Mouse (Mus musculus) hindbrain, embryonic 12.5 days (tissue): ENCODE measurements at regions not wholly inside any gene's neighbourhood (a gene's known extent, or its start where the extent isn't known, plus 50 kb on each side); places are given as distances from the start of the nearest gene placed in this dataset.

Experiments used
- ATAC-seq: fragments of 200-750 bp; cut with Nextera tagmentation; 2 replicates; pipeline ENCODE4 v1.8.0; 2017; ENCODE audit warnings: moderate TSS enrichment; ENCODE audit not compliant: low FRiP score
- H3K27ac ChIP-seq: fragments of 300-500 bp; sonication (generic); 2 replicates; pipeline ENCODE4 v1.5.1; 2016; ENCODE audit warnings: mild to moderate bottlenecking
- H3K27me3 ChIP-seq: fragments of 300-500 bp; sonication (generic); 2 replicates; pipeline ENCODE4 v1.6.1; 2016; ENCODE audit warnings: mild to moderate bottlenecking
- H3K36me3 ChIP-seq: fragments of 300-500 bp; sonication (generic); 2 replicates; pipeline ENCODE4 v1.6.1; 2016; ENCODE audit warnings: mild to moderate bottlenecking
- H3K4me1 ChIP-seq: fragments of 300-500 bp; sonication (generic); 2 replicates; pipeline ENCODE4 v1.6.1; 2016
- H3K4me2 ChIP-seq: fragments of 300-500 bp; sonication (generic); replicated peaks from 2 replicates; pipeline ENCODE4 v1.6.1; 2016; ENCODE audit warnings: mild to moderate bottlenecking
- H3K4me3 ChIP-seq: fragments of 300-500 bp; sonication (generic); 2 replicates; pipeline ENCODE4 v1.5.1; 2016; ENCODE audit warnings: mild to moderate bottlenecking
- H3K9ac ChIP-seq: fragments of 300-500 bp; sonication (generic); 2 replicates; pipeline ENCODE4 v1.6.1; 2016; ENCODE audit warnings: mild to moderate bottlenecking, moderate library complexity
- H3K9me3 ChIP-seq: fragments of 300-500 bp; sonication (generic); replicated peaks from 2 replicates; pipeline ENCODE4 v1.6.1; 2016; ENCODE audit warnings: mild to moderate bottlenecking
- WGBS: fragments of 180-500 bp; shearing (Covaris S2); methylation state at CpG from one replicate; pipeline ENCODE4 v1.1.7; 2016; 5-methylcytosine and 5-hydroxymethylcytosine counted together

DNA sequence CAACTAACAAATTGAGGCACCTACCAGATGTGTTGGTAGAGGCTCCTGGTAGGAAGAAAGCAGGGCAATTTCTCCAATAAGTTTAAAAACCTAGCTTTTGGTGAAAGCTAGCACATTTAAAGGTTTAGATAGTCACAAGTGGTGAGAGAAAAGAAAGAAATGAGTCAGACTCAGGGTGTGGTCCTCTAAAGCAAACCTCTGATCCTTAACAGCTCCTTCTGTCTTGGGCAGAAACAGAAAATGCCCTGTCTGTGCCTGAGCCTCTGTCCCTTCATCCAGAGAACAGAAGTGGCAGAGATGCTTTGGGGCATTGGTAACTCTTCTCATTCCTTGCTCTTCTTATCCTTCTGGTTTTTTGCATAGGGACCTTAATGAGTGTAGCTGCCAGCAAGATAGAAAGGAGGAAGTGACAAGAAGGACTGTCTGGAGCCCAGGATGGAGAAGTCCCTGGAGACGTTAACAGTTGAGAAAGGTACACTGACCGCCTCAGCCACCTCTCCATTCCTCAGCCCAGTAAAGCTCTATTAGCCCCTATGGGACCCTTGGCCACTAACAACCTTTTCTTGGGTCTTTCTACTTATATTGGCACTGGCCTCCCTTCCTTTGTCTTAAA is 570.8 kb downstream of the Adgrl2 start:
- no peak for ATAC-seq
- Histone ChIP-seq H3K9me3 (no peaks in the 10 kb centered on the region), H3K36me3 (no peaks in the 10 kb centered on the region), H3K4me2 (no peak overlapping the region), H3K4me3 (no peak overlapping the region), H3K27ac (no peak overlapping the region), H3K4me1 (0 out of 2 replicates have a peak, but pooled peaks cover 6% of the 10 kb centered on the region), H3K9ac (no peak overlapping the region), H3K27me3 (no peaks in the 10 kb centered on the region)
- 78% methylated on average over 2 of the region's 2 CpGs for WGBS

DNA sequence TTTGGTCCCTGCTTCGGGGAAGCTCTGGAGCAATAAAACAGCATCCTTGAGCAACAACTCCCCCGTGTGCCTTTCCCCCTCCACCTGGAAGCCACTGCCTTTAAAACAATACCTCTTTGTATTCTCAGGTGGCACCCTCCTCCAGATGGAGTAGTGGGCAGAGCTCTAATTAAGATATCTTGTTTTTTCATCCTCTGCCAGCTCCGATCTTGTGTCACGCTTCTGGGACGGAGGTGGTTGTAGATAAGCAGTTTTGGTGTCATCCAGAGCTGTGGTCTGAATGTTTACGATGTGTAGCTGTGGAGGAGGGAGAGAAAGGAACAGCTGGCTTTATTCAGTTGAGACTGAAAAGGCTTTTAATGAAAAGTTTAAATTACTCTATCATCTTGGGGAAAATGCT is 572.3 kb downstream of the Adgrl2 start:
- Histone ChIP-seq H3K4me3 (no peak overlapping the region), H3K4me2 (no peak overlapping the region), H3K27me3 (no peaks in the 10 kb centered on the region), H3K27ac (no peak overlapping the region), H3K9me3 (no peaks in the 10 kb centered on the region), H3K36me3 (no peaks in the 10 kb centered on the region), H3K9ac (no peak overlapping the region), H3K4me1 (0 out of 2 replicates have a peak, but pooled peaks cover 3% of the 10 kb centered on the region)
- no peak for ATAC-seq
- WGBS: 36% methylated on average over 6 of the region's 6 CpGs

DNA sequence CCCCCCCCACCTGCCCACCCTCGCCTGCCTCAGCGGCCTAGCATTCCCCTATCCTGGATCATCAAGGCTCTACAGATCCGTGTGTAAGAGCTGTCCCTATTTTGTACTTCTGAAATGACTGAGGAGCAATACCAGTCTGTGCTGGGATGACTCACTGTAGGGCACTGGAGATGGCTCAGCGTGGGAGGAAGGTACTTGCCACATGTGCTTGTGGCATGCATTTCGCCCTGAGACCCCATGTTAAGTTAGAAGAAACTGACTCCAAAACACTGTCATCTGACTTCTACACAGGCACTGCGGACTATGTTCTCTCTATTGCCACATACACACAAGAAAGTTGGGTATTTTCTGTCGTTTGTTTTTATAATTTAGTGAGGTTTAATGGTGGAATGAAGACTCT is 574.9 kb downstream of the Adgrl2 start:
- Histone ChIP-seq H3K27ac (no peak overlapping the region), H3K9me3 (no peaks in the 10 kb centered on the region), H3K4me3 (no peak overlapping the region), H3K36me3 (no peaks in the 10 kb centered on the region), H3K27me3 (no peaks in the 10 kb centered on the region), H3K9ac (no peak overlapping the region), H3K4me1 (0 out of 2 replicates have a peak, but pooled peaks cover 3% of the 10 kb centered on the region), H3K4me2 (no peak overlapping the region)
- no peak for ATAC-seq
- WGBS: 87% methylated on average over 7 of the region's 7 CpGs

DNA sequence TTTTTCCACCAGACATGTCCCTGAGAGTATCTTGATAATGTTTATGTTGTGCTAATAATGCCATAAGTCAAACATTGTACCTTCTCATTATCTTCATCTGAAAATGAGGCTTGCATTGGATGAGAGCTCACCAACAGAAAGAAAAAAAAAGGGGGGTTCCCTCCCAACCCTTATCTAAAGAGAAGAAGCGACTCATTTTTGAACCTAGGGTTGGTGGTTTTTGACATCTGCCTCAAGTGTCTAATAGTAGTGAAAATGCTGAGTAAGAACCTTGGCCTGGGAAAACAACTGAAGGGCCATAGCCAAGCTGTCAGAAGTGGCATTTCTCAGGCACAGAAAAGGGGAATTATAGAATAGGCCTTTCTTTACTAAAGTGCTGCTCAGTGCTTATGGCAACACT is 577.3 kb downstream of the Adgrl2 start:
- no peak overlapping the region for H3K4me2 ChIP-seq
- no peak for ATAC-seq
- H3K4me1 ChIP-seq: 0 out of 2 replicates have a peak, but pooled peaks cover 1% of the 10 kb centered on the region

DNA sequence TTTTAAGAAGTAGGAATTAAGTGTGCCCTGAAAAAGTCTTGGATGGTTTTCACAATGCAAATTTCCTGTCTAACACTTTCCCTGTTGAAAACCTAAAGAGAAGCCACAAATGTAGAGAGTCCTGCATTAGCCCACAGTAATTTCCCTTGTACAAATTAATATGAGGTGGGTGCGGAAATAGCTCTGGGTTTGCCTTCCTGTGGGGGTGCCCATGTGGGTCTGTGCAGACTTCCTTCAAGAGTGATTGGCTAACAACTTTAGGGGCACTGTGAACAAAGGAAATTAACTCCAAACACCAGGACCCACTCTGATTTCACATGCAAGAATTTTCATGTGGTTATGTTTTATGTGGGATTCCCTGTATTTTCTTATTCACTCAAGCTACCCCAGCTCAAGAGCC is 578.2 kb downstream of the Adgrl2 start:
- ATAC-seq: no peak
- WGBS: 78% methylated on average over 1 of the region's 1 CpGs
- Histone ChIP-seq H3K9ac (no peak overlapping the region), H3K4me2 (no peak overlapping the region), H3K4me3 (no peak overlapping the region), H3K27ac (no peak overlapping the region), H3K36me3 (no peaks in the 10 kb centered on the region), H3K27me3 (no peaks in the 10 kb centered on the region), H3K9me3 (no peaks in the 10 kb centered on the region), H3K4me1 (no peaks in the 10 kb centered on the region)

More for the DNA sequence above, 577.3 kb downstream of the Adgrl2 start:
- Histone ChIP-seq H3K27me3 (no peaks in the 10 kb centered on the region), H3K27ac (no peak overlapping the region), H3K9ac (no peak overlapping the region), H3K4me3 (no peak overlapping the region), H3K36me3 (no peaks in the 10 kb centered on the region), H3K9me3 (no peaks in the 10 kb centered on the region)
- 85% methylated on average over 1 of the region's 1 CpGs for WGBS

DNA sequence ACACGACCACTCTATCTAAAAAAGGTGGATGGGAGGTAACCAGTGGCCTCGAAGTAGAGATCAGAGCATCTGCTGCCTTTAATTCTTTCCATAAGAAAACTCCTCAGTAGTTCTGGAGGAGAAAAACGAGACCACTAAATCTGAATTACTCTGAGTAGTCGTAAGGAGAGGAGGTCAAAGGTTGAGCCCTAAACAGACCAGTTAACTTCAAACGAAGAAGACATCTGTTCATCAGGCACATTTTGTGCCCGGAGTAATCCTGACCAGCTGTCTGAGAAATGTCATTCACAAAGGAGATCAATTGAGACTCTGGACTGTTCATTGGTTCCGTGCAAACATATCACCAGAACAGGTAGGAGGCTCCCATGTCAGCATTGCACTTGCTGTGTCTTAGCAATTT is 592.0 kb downstream of the Adgrl2 start:
- Histone ChIP-seq H3K36me3 (no peaks in the 10 kb centered on the region), H3K27me3 (no peaks in the 10 kb centered on the region), H3K4me2 (no peak overlapping the region), H3K9ac (no peak overlapping the region), H3K9me3 (no peaks in the 10 kb centered on the region), H3K27ac (no peak overlapping the region), H3K4me1 (no peaks in the 10 kb centered on the region), H3K4me3 (no peak overlapping the region)
- WGBS: 43% methylated on average over 7 of the region's 7 CpGs
- no peak for ATAC-seq

DNA sequence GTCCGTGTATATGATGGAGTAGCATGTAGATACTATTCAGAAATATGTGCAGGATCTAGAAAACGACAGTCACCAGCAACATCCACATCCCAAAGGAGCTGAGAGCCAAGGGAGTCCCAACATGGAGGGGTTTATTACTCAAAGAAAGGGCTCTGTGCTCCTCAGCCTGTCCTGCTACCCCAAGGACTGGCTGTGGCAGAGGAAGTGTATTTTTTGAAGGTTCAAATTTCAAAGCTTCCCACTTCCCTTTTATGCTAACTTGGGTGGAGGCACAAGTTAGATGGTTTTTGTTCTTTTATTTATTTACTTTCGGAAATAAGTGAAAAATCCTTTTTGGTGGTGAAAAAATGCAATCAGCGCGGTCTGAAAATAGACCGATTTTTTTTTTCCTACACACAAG is 602.8 kb downstream of the Adgrl2 start:
- H3K4me2 ChIP-seq: no peak overlapping the region
- 78% methylated on average over 6 of the region's 6 CpGs for WGBS
- no peak overlapping the region for H3K4me3 ChIP-seq
- H3K9me3 ChIP-seq: peaks cover 2% of the 10 kb centered on the region; the same call in 1 of the 2 replicates
- no peaks in the 10 kb centered on the region for H3K27me3 ChIP-seq
- no peaks in the 10 kb centered on the region for H3K36me3 ChIP-seq
- no peaks in the 10 kb centered on the region for H3K4me1 ChIP-seq
- no peak for ATAC-seq
- no peak overlapping the region for H3K9ac ChIP-seq
- H3K27ac ChIP-seq: no peak overlapping the region

DNA sequence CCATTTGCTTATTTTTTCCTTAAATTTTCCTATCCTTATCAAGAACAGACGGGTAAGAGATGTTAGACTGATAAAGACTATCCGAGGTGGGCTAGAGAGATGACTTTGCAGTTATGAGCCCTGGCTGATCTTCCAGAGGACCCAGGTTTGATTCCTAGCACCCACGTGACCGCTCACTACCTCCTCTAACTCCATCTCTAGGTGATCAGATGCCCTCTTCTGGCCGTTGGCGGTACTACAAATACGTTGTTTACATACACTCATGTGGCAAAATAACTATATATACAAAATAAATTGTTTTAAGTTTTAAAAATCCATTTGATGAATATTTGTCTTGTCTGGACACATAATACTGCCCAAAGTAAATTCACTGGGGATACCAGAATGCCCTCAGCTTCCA is 604.6 kb downstream of the Adgrl2 start:
- Histone ChIP-seq H3K9me3 (peaks cover 2% of the 10 kb centered on the region; the same call in 1 of the 2 replicates), H3K4me2 (no peak overlapping the region), H3K36me3 (no peaks in the 10 kb centered on the region), H3K27ac (no peak overlapping the region), H3K27me3 (no peaks in the 10 kb centered on the region), H3K9ac (no peak overlapping the region), H3K4me1 (no peaks in the 10 kb centered on the region), H3K4me3 (no peak overlapping the region)
- WGBS: 95% methylated on average over 7 of the region's 7 CpGs
- ATAC-seq: no peak

DNA sequence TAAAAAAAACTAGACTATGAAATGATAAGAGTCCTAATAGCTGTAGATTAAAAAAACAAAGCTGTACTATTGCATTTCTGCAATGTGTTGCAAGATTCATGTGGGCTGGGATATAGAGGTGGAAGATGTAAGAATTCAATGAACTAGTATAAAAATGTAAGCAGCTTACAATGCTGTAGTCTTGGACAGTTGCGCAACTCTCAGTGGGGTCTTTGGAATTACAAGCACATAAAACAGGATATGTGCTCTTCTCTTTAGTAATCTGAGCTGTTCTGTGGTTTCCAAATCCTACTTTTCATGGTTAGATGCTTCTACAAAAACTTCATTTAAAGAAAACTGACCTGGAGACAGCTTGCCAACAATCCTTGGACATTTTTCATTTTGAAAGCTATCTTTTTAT is 609.3 kb downstream of the Adgrl2 start:
- H3K9me3 ChIP-seq: peaks cover 2% of the 10 kb centered on the region; the same call in 1 of the 2 replicates
- H3K36me3 ChIP-seq: no peaks in the 10 kb centered on the region
- H3K27ac ChIP-seq: no peak overlapping the region
- no peak for ATAC-seq
- 90% methylated on average over 1 of the region's 1 CpGs for WGBS
- H3K27me3 ChIP-seq: no peaks in the 10 kb centered on the region
- H3K9ac ChIP-seq: no peak overlapping the region
- H3K4me1 ChIP-seq: no peaks in the 10 kb centered on the region
- H3K4me2 ChIP-seq: no peak overlapping the region
- H3K4me3 ChIP-seq: no peak overlapping the region

DNA sequence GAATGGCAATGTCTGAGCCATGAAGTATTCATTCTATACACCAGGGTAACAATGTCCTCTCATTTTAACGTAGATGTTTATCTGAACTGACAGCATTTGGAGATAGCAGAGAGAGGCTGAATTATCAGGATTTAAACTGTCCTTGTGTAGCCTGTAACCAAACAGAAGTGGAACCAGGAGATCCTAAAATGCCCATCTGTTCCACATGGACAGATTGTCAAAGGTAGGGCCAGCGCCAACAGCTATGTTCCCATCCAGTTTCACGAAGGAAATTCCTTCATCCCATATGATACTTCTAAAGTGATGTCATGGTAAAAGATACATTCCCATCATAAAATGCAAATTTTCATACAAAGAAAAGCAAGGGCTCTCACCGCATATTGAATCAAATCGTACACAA is 627.0 kb downstream of the Adgrl2 start:
- no peak for ATAC-seq
- no peak overlapping the region for H3K4me2 ChIP-seq
- no peak overlapping the region for H3K27ac ChIP-seq
- H3K4me3 ChIP-seq: no peak overlapping the region
- no peak overlapping the region for H3K9ac ChIP-seq
- 87% methylated on average over 5 of the region's 5 CpGs for WGBS
- no peaks in the 10 kb centered on the region for H3K4me1 ChIP-seq
- H3K27me3 ChIP-seq: no peaks in the 10 kb centered on the region
- H3K9me3 ChIP-seq: no peaks in the 10 kb centered on the region
- no peaks in the 10 kb centered on the region for H3K36me3 ChIP-seq

DNA sequence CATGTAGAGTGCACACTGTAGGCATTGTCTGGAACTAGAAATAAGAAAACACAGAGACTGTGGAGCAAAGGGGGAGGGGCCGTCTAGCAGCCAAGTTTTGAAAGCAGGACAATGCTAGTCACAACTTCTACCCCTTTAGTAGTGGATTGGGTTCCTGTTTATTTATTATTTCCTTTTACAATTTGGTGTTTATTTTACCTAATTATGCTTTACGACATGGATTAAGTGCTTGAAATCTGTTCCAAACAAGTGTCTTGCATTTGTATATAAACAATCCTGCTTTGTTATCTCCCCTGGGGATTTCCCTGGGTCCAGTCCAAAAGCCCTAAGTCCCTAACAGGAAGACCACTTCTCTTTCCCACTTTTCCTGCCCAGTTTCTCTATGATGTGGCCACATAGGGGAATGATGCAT is 627.9 kb downstream of the Adgrl2 start:
- Histone ChIP-seq H3K9ac (no peak overlapping the region), H3K4me3 (no peak overlapping the region), H3K4me2 (no peak overlapping the region), H3K4me1 (no peaks in the 10 kb centered on the region), H3K36me3 (no peaks in the 10 kb centered on the region), H3K27me3 (no peaks in the 10 kb centered on the region), H3K27ac (no peak overlapping the region), H3K9me3 (no peaks in the 10 kb centered on the region)
- 65% methylated on average over 2 of the region's 2 CpGs for WGBS
- no peak for ATAC-seq

DNA sequence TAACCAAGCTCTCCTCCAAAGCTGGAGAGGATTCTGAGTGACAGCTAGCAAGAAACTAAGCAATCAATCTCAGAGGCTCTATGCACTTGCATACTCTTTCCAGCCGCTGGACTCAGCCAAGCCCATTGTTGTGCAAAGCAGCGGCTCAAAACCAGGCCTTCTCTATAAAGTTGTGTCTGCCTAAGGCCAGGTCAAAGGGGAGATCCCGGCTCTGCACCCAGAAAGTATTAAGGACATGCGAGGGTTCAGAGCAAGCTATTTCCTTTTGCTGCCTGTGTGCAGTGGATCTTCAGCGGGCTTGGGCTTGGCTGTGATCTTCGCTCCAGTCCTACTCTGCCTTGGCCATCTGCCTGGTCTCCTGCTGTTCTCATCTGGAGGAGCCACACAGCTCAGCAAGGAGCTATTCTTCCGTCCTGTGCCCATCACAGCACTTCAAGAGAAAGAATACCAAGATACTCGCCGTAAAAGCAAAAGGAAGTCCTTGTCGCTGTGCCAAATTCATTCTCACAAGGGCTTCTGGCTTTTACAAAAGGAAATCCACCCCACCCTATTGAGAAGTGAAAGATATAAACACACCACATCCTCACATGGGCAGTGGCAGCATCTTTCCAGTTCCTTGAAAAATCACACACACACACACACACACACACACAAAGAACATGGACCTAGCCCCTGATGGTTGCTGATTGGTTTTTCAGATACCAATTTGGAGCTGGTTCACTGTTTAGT is 646.6 kb downstream of the Adgrl2 start:
- no peak overlapping the region for H3K4me3 ChIP-seq
- no peaks in the 10 kb centered on the region for H3K27me3 ChIP-seq
- no peaks in the 10 kb centered on the region for H3K9me3 ChIP-seq
- H3K36me3 ChIP-seq: no peaks in the 10 kb centered on the region
- peak overlapping the region; percentile 31; the same call in 1 of the 2 replicates for H3K27ac ChIP-seq
- ATAC-seq: peak; percentile 87
- H3K9ac ChIP-seq: no peak overlapping the region
- 2% methylated on average over 10 of the region's 10 CpGs for WGBS
- H3K4me1 ChIP-seq: peaks cover 10% of the 10 kb centered on the region
- peak overlapping the region; percentile 14 for H3K4me2 ChIP-seq

DNA sequence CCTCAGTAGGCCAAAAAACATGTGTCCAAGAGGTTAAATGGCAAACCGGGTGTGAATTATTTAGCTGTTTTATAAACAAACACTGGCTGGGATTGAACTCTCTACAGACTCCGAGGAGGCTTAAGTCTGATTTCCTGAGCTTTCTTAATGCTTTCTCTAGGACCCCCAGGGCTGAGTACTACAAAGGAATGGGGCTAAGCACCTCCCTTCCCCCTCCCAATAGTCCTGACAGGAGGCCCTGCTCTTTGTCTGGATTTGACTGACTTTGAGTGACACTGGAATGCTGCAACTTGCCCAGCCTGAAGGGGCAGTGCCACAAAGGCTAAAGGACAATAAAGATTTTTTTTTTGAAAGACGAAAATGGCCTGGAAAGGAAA is 647.1 kb downstream of the Adgrl2 start:
- Histone ChIP-seq H3K9ac (no peak overlapping the region), H3K4me3 (no peak overlapping the region), H3K36me3 (no peaks in the 10 kb centered on the region), H3K4me1 (peaks cover 10% of the 10 kb centered on the region), H3K4me2 (peak overlapping the region; percentile 14), H3K9me3 (no peaks in the 10 kb centered on the region), H3K27ac (peak overlapping the region; percentile 31; the same call in 1 of the 2 replicates), H3K27me3 (no peaks in the 10 kb centered on the region)
- 0% methylated on average over 3 of the region's 3 CpGs for WGBS
- ATAC-seq: peak; percentile 65
